Mouse (Mus musculus): ENCODE results near the gene Nrxn1. TPM values are rescaled to one million over a fixed set of nuclear protein-coding genes. Genes with fewer than 3 reads are reported as not detected.
"Not testable (repeated sequence)": the region's sequence is repeated elsewhere in the genome, so short reads cannot be mapped to it uniquely, and the experiment has no call there.

The Nrxn1 gene
- polyA plus RNA-seq, 1 experiment = 2.4 TPM

DNA sequence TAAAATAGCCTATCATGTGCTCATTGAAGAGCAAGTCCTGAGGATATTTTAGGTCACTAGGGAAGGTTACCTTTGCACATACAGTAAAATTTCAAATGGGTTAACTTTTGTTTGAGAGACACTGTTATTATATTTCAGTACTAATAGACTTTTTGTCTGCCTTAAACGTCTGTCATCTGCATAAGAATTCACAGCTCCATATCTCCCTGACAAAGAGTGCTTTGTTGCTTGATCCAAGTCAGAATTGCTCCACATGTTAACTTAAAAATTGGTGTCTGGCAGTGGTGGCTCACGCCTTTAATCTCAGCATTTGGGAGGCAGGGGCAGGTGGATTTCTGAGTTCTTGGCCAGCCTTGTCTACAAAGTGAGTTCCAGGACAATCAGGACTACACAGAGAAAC is 848.5 kb downstream of the Nrxn1 start:
- TF ChIP-seq CTCF (IDR thresholded peaks at IDR 0.05; ENCODE audit: insufficient read depth, low read length) = no peak
- no peak for TF ChIP-seq POLR2A (IDR thresholded peaks at IDR 0.05; ENCODE audit: borderline replicate concordance, extremely low read depth, low read depth, low read length)
- Histone ChIP-seq H3K4me3 (replicated peaks; ENCODE audit: extremely low read depth, low read depth, low read length) (no peak overlapping the region), H3K4me1 (ENCODE audit: control insufficient read depth, insufficient read depth, low read length) (no peaks in the 10 kb centered on the region)
- no peak for DNase-seq
- 57% methylated on average over 2 of the region's 2 CpGs for WGBS

- Histone ChIP-seq H3K4me1 (ENCODE audit: control insufficient read depth, insufficient read depth, low read length) (no peaks in the 10 kb centered on the region), H3K4me3 (replicated peaks; ENCODE audit: extremely low read depth, low read depth, low read length) (no peak overlapping the region)
- 78% methylated on average over 3 of the region's 3 CpGs for WGBS
- TF ChIP-seq POLR2A (IDR thresholded peaks at IDR 0.05; ENCODE audit: borderline replicate concordance, extremely low read depth, low read depth, low read length) = no peak
- no peak for TF ChIP-seq CTCF (IDR thresholded peaks at IDR 0.05; ENCODE audit: insufficient read depth, low read length)
- no peak for DNase-seq
Observed at GRCm38 (mm10) chr17:90238964-90239363, 853.9 kb downstream of the Nrxn1 start.

DNA sequence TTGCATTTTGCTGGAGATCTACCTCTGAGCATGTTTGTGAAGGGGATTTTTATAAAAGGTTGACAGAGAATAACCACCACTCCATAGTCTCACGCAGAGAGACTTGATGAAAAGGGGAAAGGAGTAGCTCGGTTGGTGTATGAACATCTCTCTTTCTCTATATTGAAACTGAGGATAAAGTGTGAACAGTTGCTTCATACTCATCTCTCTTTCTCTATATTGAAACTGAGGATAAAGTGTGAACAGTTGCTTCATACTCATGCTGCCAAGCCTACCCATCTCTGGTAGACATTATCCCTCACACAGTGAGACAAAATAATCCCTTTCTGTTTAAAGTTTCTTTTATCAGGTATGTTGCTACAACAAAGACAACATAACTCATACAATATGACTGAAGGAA is 854.4 kb downstream of the Nrxn1 start:
- 80% methylated on average over 2 of the region's 2 CpGs for WGBS
- no peak overlapping the region for H3K4me3 ChIP-seq (replicated peaks; ENCODE audit: extremely low read depth, low read depth, low read length)
- TF ChIP-seq CTCF (IDR thresholded peaks at IDR 0.05; ENCODE audit: insufficient read depth, low read length) = no peak
- no peak for TF ChIP-seq POLR2A (IDR thresholded peaks at IDR 0.05; ENCODE audit: borderline replicate concordance, extremely low read depth, low read depth, low read length)
- no peak for DNase-seq
- no peaks in the 10 kb centered on the region for H3K4me1 ChIP-seq (ENCODE audit: control insufficient read depth, insufficient read depth, low read length)

DNA sequence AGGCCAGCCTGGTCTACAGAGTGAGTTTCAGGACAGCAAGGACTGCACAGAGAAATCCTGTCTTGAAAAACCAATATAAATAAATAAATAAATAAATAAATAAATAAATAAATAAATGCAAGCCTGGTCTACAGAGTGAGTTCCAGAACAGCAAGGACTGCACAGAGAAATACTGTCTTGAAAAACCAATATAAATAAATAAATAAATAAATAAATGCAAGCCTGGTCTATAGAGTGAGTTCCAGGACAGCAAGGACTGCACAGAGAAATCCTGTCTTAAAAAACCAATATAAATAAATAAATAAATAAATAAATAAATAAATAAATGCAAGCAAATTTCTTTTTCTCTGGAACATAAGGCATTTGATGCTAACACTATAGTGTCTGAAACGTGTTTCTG is 857.2 kb downstream of the Nrxn1 start:
- not testable (repeated sequence) for DNase-seq; H3K4me1 ChIP-seq (ENCODE audit: control insufficient read depth, insufficient read depth, low read length); H3K4me3 ChIP-seq (replicated peaks; ENCODE audit: extremely low read depth, low read depth, low read length)
- 78% methylated on average over 1 of the region's 1 CpGs for WGBS

DNA sequence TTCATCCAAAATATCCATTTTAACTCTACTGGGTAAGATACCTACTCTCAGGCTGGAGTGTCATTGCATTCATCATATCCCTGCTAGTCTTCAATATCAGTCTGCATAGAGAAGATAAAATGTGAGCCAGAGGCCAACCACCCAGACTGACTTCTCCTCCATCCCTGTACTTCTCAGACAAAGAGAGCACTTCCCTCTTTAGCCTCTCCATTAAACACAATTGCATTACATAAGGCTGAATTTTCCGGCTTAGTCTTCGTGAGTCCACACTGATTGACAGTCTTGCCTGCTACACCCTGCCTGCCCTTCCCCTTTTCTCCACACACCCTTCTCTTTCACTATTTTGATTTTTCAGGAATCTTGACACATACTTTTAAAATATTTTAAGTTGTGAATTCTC is 858.1 kb downstream of the Nrxn1 start:
- Histone ChIP-seq H3K4me3 (replicated peaks; ENCODE audit: extremely low read depth, low read depth, low read length) (no peak overlapping the region), H3K4me1 (ENCODE audit: control insufficient read depth, insufficient read depth, low read length) (no peaks in the 10 kb centered on the region)
- 76% methylated on average over 2 of the region's 2 CpGs for WGBS
- DNase-seq = no peak
- TF ChIP-seq CTCF (IDR thresholded peaks at IDR 0.05; ENCODE audit: insufficient read depth, low read length) (no peak), POLR2A (IDR thresholded peaks at IDR 0.05; ENCODE audit: borderline replicate concordance, extremely low read depth, low read depth, low read length) (no peak)

- H3K4me1 ChIP-seq (ENCODE audit: control insufficient read depth, insufficient read depth, low read length) = no peaks in the 10 kb centered on the region
- H3K4me3 ChIP-seq (replicated peaks; ENCODE audit: extremely low read depth, low read depth, low read length) = no peak overlapping the region
- DNase-seq = no peak
- TF ChIP-seq CTCF (IDR thresholded peaks at IDR 0.05; ENCODE audit: insufficient read depth, low read length) = no peak
- TF ChIP-seq POLR2A (IDR thresholded peaks at IDR 0.05; ENCODE audit: borderline replicate concordance, extremely low read depth, low read depth, low read length) = no peak
Observed at GRCm38 (mm10) chr17:90208547-90208946, 884.3 kb downstream of the Nrxn1 start.

DNA sequence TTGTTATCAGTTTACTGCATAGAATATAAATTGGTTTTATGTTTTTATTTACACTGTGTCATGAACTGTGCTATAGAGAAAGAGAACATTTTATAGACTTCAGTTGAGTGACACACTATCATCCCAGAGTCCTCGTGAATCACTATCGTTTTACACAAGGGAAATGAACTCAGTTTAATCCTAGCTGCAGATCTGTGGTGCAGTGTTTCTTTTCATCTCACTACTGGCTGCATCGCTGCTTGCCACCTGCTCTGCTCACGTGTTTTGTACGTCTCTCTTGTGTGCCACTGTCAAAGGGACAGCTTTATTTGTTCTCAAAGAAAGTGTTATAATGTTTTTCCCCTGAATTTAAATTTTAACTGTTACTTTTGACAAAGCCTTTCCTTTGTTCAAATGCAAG is 885.3 kb downstream of the Nrxn1 start:
- no peaks in the 10 kb centered on the region for H3K4me1 ChIP-seq (ENCODE audit: control insufficient read depth, insufficient read depth, low read length)
- H3K4me3 ChIP-seq (replicated peaks; ENCODE audit: extremely low read depth, low read depth, low read length) = no peak overlapping the region
- TF ChIP-seq CTCF (IDR thresholded peaks at IDR 0.05; ENCODE audit: insufficient read depth, low read length) (no peak), POLR2A (IDR thresholded peaks at IDR 0.05; ENCODE audit: borderline replicate concordance, extremely low read depth, low read depth, low read length) (no peak)
- WGBS = 70% methylated on average over 5 of the region's 5 CpGs
- DNase-seq = no peak

DNA sequence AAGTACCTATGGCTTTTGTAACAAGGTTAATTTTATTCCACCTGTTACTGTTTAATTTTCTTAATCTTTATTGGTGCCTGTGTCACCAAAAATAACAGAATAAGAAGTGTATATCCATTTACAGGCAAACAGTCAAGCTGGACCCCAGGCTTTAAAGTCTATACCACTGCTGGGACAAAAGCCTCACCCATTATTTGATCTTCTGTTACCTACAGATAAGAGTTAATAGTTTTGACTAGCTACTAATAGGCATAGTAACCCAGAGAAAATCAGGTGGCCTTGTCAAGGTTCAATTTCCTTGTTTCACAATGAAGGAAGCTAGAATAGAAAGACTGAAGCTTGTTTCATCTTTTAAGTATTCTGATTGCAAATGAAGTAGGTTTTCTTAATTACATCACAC is 888.9 kb downstream of the Nrxn1 start:
- TF ChIP-seq POLR2A (IDR thresholded peaks at IDR 0.05; ENCODE audit: borderline replicate concordance, extremely low read depth, low read depth, low read length) (no peak), CTCF (IDR thresholded peaks at IDR 0.05; ENCODE audit: insufficient read depth, low read length) (no peak)
- no peak overlapping the region for H3K4me3 ChIP-seq (replicated peaks; ENCODE audit: extremely low read depth, low read depth, low read length)
- no peaks in the 10 kb centered on the region for H3K4me1 ChIP-seq (ENCODE audit: control insufficient read depth, insufficient read depth, low read length)
- no peak for DNase-seq

DNA sequence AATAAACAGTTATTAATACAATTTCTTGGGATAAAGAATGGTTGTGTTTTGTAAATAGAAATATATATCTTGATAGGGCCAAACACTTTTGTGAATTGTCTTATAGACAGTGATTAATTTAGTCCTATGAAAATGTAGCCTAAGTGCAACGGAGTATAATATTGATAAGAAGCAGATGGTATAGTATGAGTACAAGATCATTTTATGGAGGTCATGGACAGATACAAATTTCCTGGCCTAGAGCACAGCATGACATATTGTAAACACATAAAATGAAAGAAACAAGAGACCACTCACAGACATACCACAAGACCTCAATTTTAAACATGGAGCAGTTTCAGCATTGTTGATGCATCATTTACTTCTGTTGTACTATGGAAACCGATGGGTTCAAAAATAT is 890.1 kb downstream of the Nrxn1 start:
- 57% methylated on average over 2 of the region's 2 CpGs for WGBS
- no peak overlapping the region for H3K4me3 ChIP-seq (replicated peaks; ENCODE audit: extremely low read depth, low read depth, low read length)
- TF ChIP-seq CTCF (IDR thresholded peaks at IDR 0.05; ENCODE audit: insufficient read depth, low read length) (no peak), POLR2A (IDR thresholded peaks at IDR 0.05; ENCODE audit: borderline replicate concordance, extremely low read depth, low read depth, low read length) (no peak)
- no peaks in the 10 kb centered on the region for H3K4me1 ChIP-seq (ENCODE audit: control insufficient read depth, insufficient read depth, low read length)
- no peak for DNase-seq

DNA sequence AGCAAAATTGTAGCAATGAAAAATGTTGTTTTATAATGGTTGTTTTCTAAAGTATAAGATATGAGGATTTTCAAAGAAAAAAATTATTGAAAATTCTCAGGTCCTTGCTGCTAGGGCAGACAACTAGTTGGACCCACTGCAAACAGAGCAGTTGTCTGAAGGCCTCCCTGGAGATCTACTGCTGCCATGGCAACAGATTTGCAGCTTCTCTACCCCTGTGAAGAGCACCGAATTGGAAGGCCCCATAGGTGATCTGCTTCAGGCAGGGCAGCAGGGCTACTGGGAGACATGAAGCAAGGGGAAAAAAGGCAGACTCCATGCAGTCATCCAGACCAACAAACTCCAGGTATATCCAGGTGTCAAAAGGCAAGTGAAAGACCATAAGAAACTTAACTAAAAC is 896.1 kb downstream of the Nrxn1 start:
- no peak for DNase-seq
- H3K4me3 ChIP-seq (replicated peaks; ENCODE audit: extremely low read depth, low read depth, low read length) = no peak overlapping the region
- no peak for TF ChIP-seq CTCF (IDR thresholded peaks at IDR 0.05; ENCODE audit: insufficient read depth, low read length)
- TF ChIP-seq POLR2A (IDR thresholded peaks at IDR 0.05; ENCODE audit: borderline replicate concordance, extremely low read depth, low read depth, low read length) = no peak
- WGBS = 18% methylated on average over 1 of the region's 1 CpGs
- H3K4me1 ChIP-seq (ENCODE audit: control insufficient read depth, insufficient read depth, low read length) = no peaks in the 10 kb centered on the region

GRCm38 (mm10) chr17:90141602-90142001 is 951.3 kb downstream of the Nrxn1 start:
- no peak for DNase-seq
- WGBS = 46% methylated on average over 4 of the region's 4 CpGs

More at GRCm38 (mm10) chr17:90141602-90142001, 951.3 kb downstream of the Nrxn1 start:
- no peak overlapping the region for H3K4me3 ChIP-seq (replicated peaks; ENCODE audit: extremely low read depth, low read depth, low read length)
- H3K4me1 ChIP-seq (ENCODE audit: control insufficient read depth, insufficient read depth, low read length) = no peaks in the 10 kb centered on the region
- TF ChIP-seq CTCF (IDR thresholded peaks at IDR 0.05; ENCODE audit: insufficient read depth, low read length) (no peak), POLR2A (IDR thresholded peaks at IDR 0.05; ENCODE audit: borderline replicate concordance, extremely low read depth, low read depth, low read length) (no peak)
